Mouse (Mus musculus): ENCODE results near the gene Adamts17.

Adamts17 gene

GRCm38 (mm10) chr7:66976371-66976770, 136.8 kb downstream of the Adamts17 start:
- DNase-seq = no peak

GRCm38 (mm10) chr7:66981591-66981990, 142.1 kb downstream of the Adamts17 start:
- DNase-seq = no peak

GRCm38 (mm10) chr7:66982084-66982483, 142.5 kb downstream of the Adamts17 start:
- no peak for DNase-seq

- DNase-seq = no peak
Observed at GRCm38 (mm10) chr7:66987671-66988070, 148.1 kb downstream of the Adamts17 start.

GRCm38 (mm10) chr7:66988441-66988840, 148.9 kb downstream of the Adamts17 start:
- DNase-seq = no peak

GRCm38 (mm10) chr7:66989357-66990045, 150.0 kb downstream of the Adamts17 start:
- DNase-seq = no peak

GRCm38 (mm10) chr7:66998821-66999220, 159.3 kb downstream of the Adamts17 start:
- DNase-seq = no peak

- no peak for DNase-seq
Observed at GRCm38 (mm10) chr7:67003648-67004047, 164.1 kb downstream of the Adamts17 start.

GRCm38 (mm10) chr7:67004220-67004619, 164.7 kb downstream of the Adamts17 start:
- no peak for DNase-seq

- DNase-seq = no peak
Observed at GRCm38 (mm10) chr7:67009841-67010240, 170.3 kb downstream of the Adamts17 start.

- no peak for DNase-seq
Observed at GRCm38 (mm10) chr7:67012011-67012751, 172.6 kb downstream of the Adamts17 start.

- no peak for DNase-seq
Observed at GRCm38 (mm10) chr7:67013211-67013895, 173.8 kb downstream of the Adamts17 start.

GRCm38 (mm10) chr7:67019937-67020336, 180.4 kb downstream of the Adamts17 start:
- DNase-seq = no peak

- DNase-seq = no peak
Observed at GRCm38 (mm10) chr7:67026114-67027070, 186.9 kb downstream of the Adamts17 start.

GRCm38 (mm10) chr7:67027216-67027615, 187.7 kb downstream of the Adamts17 start:
- DNase-seq = no peak

- DNase-seq = no peak
Observed at GRCm38 (mm10) chr7:67027696-67028095, 188.2 kb downstream of the Adamts17 start.

GRCm38 (mm10) chr7:67028902-67029301, 189.4 kb downstream of the Adamts17 start:
- DNase-seq = no peak

GRCm38 (mm10) chr7:67029481-67029880, 189.9 kb downstream of the Adamts17 start:
- no peak for DNase-seq

- no peak for DNase-seq
Observed at GRCm38 (mm10) chr7:67031284-67031683, 191.7 kb downstream of the Adamts17 start.

GRCm38 (mm10) chr7:67032616-67033015, 193.1 kb downstream of the Adamts17 start:
- DNase-seq = no peak

GRCm38 (mm10) chr7:67034369-67034768, 194.8 kb downstream of the Adamts17 start:
- DNase-seq = no peak

GRCm38 (mm10) chr7:67035246-67035645, 195.7 kb downstream of the Adamts17 start:
- no peak for DNase-seq

- no peak for DNase-seq
Observed at GRCm38 (mm10) chr7:67035661-67036060, 196.1 kb downstream of the Adamts17 start.

Data from thymus, postnatal 4 days (tissue).